In genomic region chr10:107779548-107779947, GRCm38 (mm10) we compare ENCODE assay signal across 25 mouse cellular contexts. TPM values are rescaled to one million over a fixed set of nuclear protein-coding genes. Genes with fewer than 3 reads are reported as not detected.
DNase-seq lines count a peak whose midpoint lies in the region; ATAC-seq and TF ChIP-seq lines count a peak whose summit lies in the region.
"Had no signal": no experiment of that assay in that cellular context is flagged by ENCODE, and none has a peak within 500 bp of the region (broad histone marks: within the 10 kb centered on the region; RNA-seq: fewer than 3 reads in every experiment).

No protein-coding gene starts in this region.

- intact Hi-C loops in heart, postnatal 36 days (cut with DNase I), result no loop called here

- WGBS in embryonic facial prominence, embryonic 14.5 days, result 78% methylated on average over 2 of the region's 2 CpGs
- 82% methylated on average over 2 of the region's 2 CpGs for WGBS in embryonic facial prominence, embryonic 10.5 days
- 44% methylated on average over 2 of the region's 2 CpGs for WGBS in heart, embryonic 11.5 days (ENCODE audit: insufficient replicate concordance)
- 65% methylated on average over 2 of the region's 2 CpGs for WGBS in limb, embryonic 14.5 days
- 91% methylated on average over 2 of the region's 2 CpGs for WGBS in limb, embryonic 10.5 days

- H3K4me1 ChIP-seq in embryonic facial prominence, embryonic 14.5 days (ENCODE audit: control insufficient read depth, insufficient read depth, low read length), result no peaks in the 10 kb centered on the region
- no peaks in the 10 kb centered on the region for H3K4me1 ChIP-seq in embryonic facial prominence, embryonic 10.5 days
- peaks cover 2% of the 10 kb centered on the region; the same call in 1 of the 2 replicates for H3K4me1 ChIP-seq in heart, embryonic 11.5 days (ENCODE audit: control insufficient read depth, insufficient read depth, low read length)
- H3K4me1 ChIP-seq in limb, embryonic 14.5 days (ENCODE audit: control insufficient read depth, insufficient read depth, low read length), result no peaks in the 10 kb centered on the region
- no peaks in the 10 kb centered on the region for H3K4me1 ChIP-seq in limb, embryonic 10.5 days
- H3K4me1 ChIP-seq: embryonic facial prominence, embryonic 13.5 days; forebrain, embryonic 12.5 days had no signal

- H3K27ac ChIP-seq in embryonic facial prominence, embryonic 14.5 days (replicated peaks; ENCODE audit: low read depth, low read length), result no peak overlapping the region
- H3K27ac ChIP-seq in embryonic facial prominence, embryonic 10.5 days (replicated peaks), result no peak overlapping the region
- H3K27ac ChIP-seq in heart, embryonic 11.5 days (ENCODE audit: low read depth, low read length), result 0 out of 2 replicates have a peak overlapping the region, but pooled peaks have one; percentile 25
- H3K27ac ChIP-seq in limb, embryonic 14.5 days (replicated peaks; ENCODE audit: low read depth, low read length), result no peak overlapping the region
- no peak overlapping the region for H3K27ac ChIP-seq in limb, embryonic 10.5 days
- H3K27ac ChIP-seq: embryonic facial prominence, embryonic 13.5 days; forebrain, embryonic 12.5 days had no signal

- H3K9me3 ChIP-seq in embryonic facial prominence, embryonic 14.5 days (ENCODE audit: control insufficient read depth, low read length), result no peaks in the 10 kb centered on the region
- no peaks in the 10 kb centered on the region for H3K9me3 ChIP-seq in embryonic facial prominence, embryonic 10.5 days
- H3K9me3 ChIP-seq in heart, embryonic 11.5 days (replicated peaks; ENCODE audit: control insufficient read depth, low read length), result no peaks in the 10 kb centered on the region
- H3K9me3 ChIP-seq in limb, embryonic 14.5 days (ENCODE audit: control insufficient read depth, low read length), result no peaks in the 10 kb centered on the region
- H3K9me3 ChIP-seq in limb, embryonic 10.5 days (replicated peaks), result no peaks in the 10 kb centered on the region
- H3K9me3 ChIP-seq: embryonic facial prominence, embryonic 13.5 days; forebrain, embryonic 12.5 days; G1E had no signal

- no peaks in the 10 kb centered on the region for H3K27me3 ChIP-seq in embryonic facial prominence, embryonic 14.5 days (replicated peaks; ENCODE audit: control insufficient read depth, insufficient read depth, low read length)
- no peaks in the 10 kb centered on the region for H3K27me3 ChIP-seq in embryonic facial prominence, embryonic 10.5 days (replicated peaks; ENCODE audit: low read depth, poor library complexity, severe bottlenecking)
- no peaks in the 10 kb centered on the region for H3K27me3 ChIP-seq in heart, embryonic 11.5 days (ENCODE audit: control insufficient read depth, insufficient read depth, low read length)
- H3K27me3 ChIP-seq in limb, embryonic 14.5 days (ENCODE audit: control insufficient read depth, insufficient read depth, low read length), result no peaks in the 10 kb centered on the region
- H3K27me3 ChIP-seq in limb, embryonic 10.5 days (ENCODE audit: low read depth, poor library complexity, severe bottlenecking), result no peaks in the 10 kb centered on the region
- H3K27me3 ChIP-seq: CH12.LX; embryonic facial prominence, embryonic 13.5 days; forebrain, embryonic 12.5 days had no signal

- H3K36me3 ChIP-seq in embryonic facial prominence, embryonic 14.5 days (ENCODE audit: control insufficient read depth, insufficient read depth, low read length), result no peaks in the 10 kb centered on the region
- no peaks in the 10 kb centered on the region for H3K36me3 ChIP-seq in embryonic facial prominence, embryonic 10.5 days (replicated peaks)
- H3K36me3 ChIP-seq in heart, embryonic 11.5 days (ENCODE audit: control insufficient read depth, insufficient read depth, low read length), result no peaks in the 10 kb centered on the region
- H3K36me3 ChIP-seq in limb, embryonic 14.5 days (ENCODE audit: control insufficient read depth, insufficient read depth, low read length), result no peaks in the 10 kb centered on the region
- no peaks in the 10 kb centered on the region for H3K36me3 ChIP-seq in limb, embryonic 10.5 days
- H3K36me3 ChIP-seq: embryonic facial prominence, embryonic 13.5 days; forebrain, embryonic 12.5 days; G1E had no signal

- no peak for TF ChIP-seq POLR2A in limb, embryonic 14.5 days (IDR thresholded peaks at IDR 0.05; ENCODE audit: borderline replicate concordance, extremely low read depth, insufficient read depth, insufficient read length)

- no peak overlapping the region for H3K9ac ChIP-seq in embryonic facial prominence, embryonic 14.5 days (ENCODE audit: low read depth, low read length)
- no peak overlapping the region for H3K9ac ChIP-seq in heart, embryonic 11.5 days (ENCODE audit: low read depth, low read length)
- H3K9ac ChIP-seq in limb, embryonic 14.5 days (ENCODE audit: low read depth, low read length, severe bottlenecking), result no peak overlapping the region
- H3K9ac ChIP-seq: embryonic facial prominence, embryonic 13.5 days; forebrain, embryonic 12.5 days had no signal

- H3K4me3 ChIP-seq in embryonic facial prominence, embryonic 14.5 days (ENCODE audit: low read depth, low read length), result no peak overlapping the region
- H3K4me3 ChIP-seq in embryonic facial prominence, embryonic 10.5 days, result no peak overlapping the region
- no peak overlapping the region for H3K4me3 ChIP-seq in heart, embryonic 11.5 days (ENCODE audit: low read depth, low read length)
- H3K4me3 ChIP-seq in limb, embryonic 14.5 days (replicated peaks; ENCODE audit: low read length), result no peak overlapping the region
- H3K4me3 ChIP-seq in limb, embryonic 10.5 days, result no peak overlapping the region
- H3K4me3 ChIP-seq: embryonic facial prominence, embryonic 13.5 days; forebrain, embryonic 12.5 days had no signal

- ATAC-seq in embryonic facial prominence, embryonic 14.5 days (ENCODE audit: low read depth), result peak; percentile 74
- no peak for ATAC-seq in heart, embryonic 11.5 days (replicated peaks; ENCODE audit: insufficient number of reproducible peaks, low FRiP score, low TSS enrichment)
- ATAC-seq in limb, embryonic 14.5 days (ENCODE audit: low FRiP score, low read depth), result peak; percentile 75
- ATAC-seq: activated CD4-positive, CD25-positive, alpha-beta regulatory T cell, adult 4 months; CD4-positive, CD25-positive, alpha-beta regulatory T cell, adult 4 months; forebrain, embryonic 14.5 days; forebrain, embryonic 16.5 days; Patski had no signal

- no peak overlapping the region for H3K4me2 ChIP-seq in embryonic facial prominence, embryonic 14.5 days (ENCODE audit: low read depth, low read length)
- no peak overlapping the region for H3K4me2 ChIP-seq in heart, embryonic 11.5 days
- no peak overlapping the region for H3K4me2 ChIP-seq in limb, embryonic 14.5 days (replicated peaks; ENCODE audit: low read depth, low read length, severe bottlenecking)
- H3K4me2 ChIP-seq: embryonic facial prominence, embryonic 13.5 days; forebrain, embryonic 12.5 days had no signal

- peak; percentile 31 for DNase-seq in embryonic facial prominence, embryonic 14.5 days (ENCODE audit: low spot score)
- DNase-seq in embryonic facial prominence, embryonic 10.5 days (ENCODE audit: low spot score), result no peak
- DNase-seq in heart, postnatal 36 days, result no peak
- DNase-seq in limb, embryonic 14.5 days (ENCODE audit: low spot score), result peak; percentile 17
- DNase-seq in limb, embryonic 10.5 days (ENCODE audit: low spot score), result no peak
- DNase-seq in left cerebral cortex, adult 11 months (ENCODE audit: low spot score), result no peak
- DNase-seq: adrenal gland, adult 8-10 months; adrenal gland, postnatal 14 days; adrenal gland, postnatal 36 days; B cell, adult 2 months; cerebellum, adult 11-12 months; cerebellum, adult 2 months; cerebellum, adult 9-10 months; cerebellum, postnatal 10 days; cerebellum, postnatal 25 days had no signal

RNA-seq across cellular contexts. Expression of gene Ptprq, which starts 59.7 kb away (rescaled TPM):
- 0.39 and 0.47 TPM in 2 replicates for polyA plus RNA-seq in embryonic facial prominence, embryonic 14.5 days (2014; fragmentation: Nextera tagmentation; extraction: Ambion mirVana)
- polyA plus RNA-seq in embryonic facial prominence, embryonic 10.5 days (2016; fragmentation: Nextera tagmentation; extraction: Ambion mirVana), result not detected in 2 replicates
- polyA plus RNA-seq in heart, embryonic 11.5 days (2014; fragmentation: Nextera tagmentation; extraction: Ambion mirVana), result 0.07 and 0.14 TPM in 2 replicates
- under 1 TPM; 0.08 to 0.14 TPM for total RNA-seq in heart, postnatal 36 days (2021)
- 0.62 and 0.63 TPM in 2 replicates for polyA plus RNA-seq in limb, embryonic 14.5 days (2012; rRNA removed)
- polyA plus RNA-seq in limb, embryonic 14.5 days (2014; fragmentation: Nextera tagmentation; extraction: Ambion mirVana), result 0.23 TPM in 2 replicates
- 0.09 and 0.11 TPM in 2 replicates for polyA plus RNA-seq in limb, embryonic 10.5 days (2016; fragmentation: Nextera tagmentation; extraction: Ambion mirVana)
- total RNA-seq: CH12.LX had no signal
- polyA plus RNA-seq: activated CD4-positive, CD25-positive, alpha-beta regulatory T cell, adult 4 months; CD4-positive, CD25-positive, alpha-beta regulatory T cell, adult 4 months; forebrain, embryonic 12.5 days; G1E had no signal

Comparison
In these comparisons a context has a peak if more than half of its experiments do, and no peak if none do; other contexts are left out.
1. DNase-seq: peak in embryonic facial prominence, embryonic 14.5 days (single experiment) and limb, embryonic 14.5 days (single experiment); none in embryonic facial prominence, embryonic 10.5 days (single experiment), heart, postnatal 36 days (0 of 2), limb, embryonic 10.5 days (single experiment) and left cerebral cortex, adult 11 months (single experiment).